Mouse (Mus musculus) naive thymus-derived CD4-positive, alpha-beta T cell, adult 5 months (primary cell): ENCODE measurements around the gene Itga7. TPM values are rescaled to one million over a fixed set of nuclear protein-coding genes. Genes with fewer than 3 reads are reported as not detected.

ENCODE experiments used
- polyA plus RNA-seq: library from polyadenylated mRNA; unstranded; fragments of 100-300 nt; shearing (Covaris generic); gene quantifications from one replicate; pipeline ENCODE4 v1.2.1, GENCODE M21; 2017

Gene Itga7
- polyA plus RNA-seq: 8.8 TPM

GRCm38 (mm10) chr10:128933574-128933973 lies at the start of gene Itga7:
Gene Itga7 (plus strand): TSS chr10:128933818.

GRCm38 (mm10) chr10:128891296-128892094 lies 42.1 kb upstream of the Itga7 start, which contains the start of gene Gdf11:
Gene Gdf11 (minus strand): TSS chr10:128891718.

GRCm38 (mm10) chr10:128900698-128901097 lies 32.9 kb upstream of the Itga7 start, which contains the start of gene Cd63:
Gene Cd63 (plus strand): TSS chr10:128900989.

GRCm38 (mm10) chr10:128922822-128923012 lies 10.9 kb upstream of the Itga7 start, which contains the start of gene Rdh5:
Gene Rdh5 (minus strand): TSS chr10:128922888.

GRCm38 (mm10) chr10:128923935-128924334 lies 9.7 kb upstream of the Itga7 start, which contains the start of gene Bloc1s1:
Gene Bloc1s1 (minus strand): TSS chr10:128924035.

GRCm38 (mm10) chr10:128960590-128961584 lies 27.3 kb downstream of the Itga7 start, which contains the start of gene Mettl7b:
Gene Mettl7b (minus strand): TSS chr10:128960988.

GRCm38 (mm10) chr10:128989131-128989530 lies 55.5 kb downstream of the Itga7 start, which contains the start of gene Olfr9:
Gene Olfr9 (plus strand): TSS chr10:128989431.

Other genes starting within 250 kb of the Itga7 start
- 26.5 TPM for gene Rab5b, start 237.6 kb upstream of the Itga7 start, polyA plus RNA-seq
- 6.4 TPM for gene Pmel, start 229.6 kb upstream of the Itga7 start, polyA plus RNA-seq
- 36.7 TPM for gene Cdk2, start 228.8 kb upstream of the Itga7 start, polyA plus RNA-seq
- 1,128 TPM for gene Dgka, start 189.0 kb upstream of the Itga7 start, polyA plus RNA-seq
- 31.8 TPM for gene Pym1, start 185.9 kb upstream of the Itga7 start, polyA plus RNA-seq
- not detected for gene Mmp19, start 142.9 kb upstream of the Itga7 start, polyA plus RNA-seq
- 54.8 TPM for gene Dnajc14, start 129.8 kb upstream of the Itga7 start, polyA plus RNA-seq
- gene Tmem198b, start 129.4 kb upstream of the Itga7 start, polyA plus RNA-seq: 5.8 TPM
- 109 TPM for gene Sarnp, start 116.5 kb upstream of the Itga7 start, polyA plus RNA-seq
- 26.9 TPM for gene Ormdl2, start 112.2 kb upstream of the Itga7 start, polyA plus RNA-seq
- 1.2 TPM for gene Gdf11, start 42.1 kb upstream of the Itga7 start, polyA plus RNA-seq
- not detected for gene Cd63, start 32.8 kb upstream of the Itga7 start, polyA plus RNA-seq
- gene Rdh5, start 10.9 kb upstream of the Itga7 start, polyA plus RNA-seq: 8.4 TPM
- 85.2 TPM for gene Bloc1s1, start 9.8 kb upstream of the Itga7 start, polyA plus RNA-seq
- not detected for gene Mettl7b, start 27.2 kb downstream of the Itga7 start, polyA plus RNA-seq
- 0.12 TPM for gene Olfr9, start 55.6 kb downstream of the Itga7 start, polyA plus RNA-seq
- gene Olfr763, start 77.0 kb downstream of the Itga7 start, polyA plus RNA-seq: not detected
- not detected for gene Olfr764-ps1, start 106.1 kb downstream of the Itga7 start, polyA plus RNA-seq
- not detected for gene Olfr765, start 116.2 kb downstream of the Itga7 start, polyA plus RNA-seq
- not detected for gene Olfr766-ps1, start 135.2 kb downstream of the Itga7 start, polyA plus RNA-seq
- not detected for gene Olfr767, start 149.1 kb downstream of the Itga7 start, polyA plus RNA-seq
- not detected for gene Olfr768, start 165.6 kb downstream of the Itga7 start, polyA plus RNA-seq
- not detected for gene Olfr769, start 184.0 kb downstream of the Itga7 start, polyA plus RNA-seq
- not detected for gene Olfr770, start 205.2 kb downstream of the Itga7 start, polyA plus RNA-seq
- not detected for gene Olfr771, start 230.9 kb downstream of the Itga7 start, polyA plus RNA-seq
- not detected for gene Olfr772, start 244.1 kb downstream of the Itga7 start, polyA plus RNA-seq